Mouse (Mus musculus) left cerebral cortex, postnatal 10 days (tissue): ENCODE measurements at regions not wholly inside any gene's neighbourhood (a gene's known extent, or its start where the extent isn't known, plus 50 kb on each side); places are given as distances from the start of the nearest gene placed in this dataset.
A peak's percentile ranks its signal among the peaks of the same experiment; 100 is the strongest.

ENCODE experiments used
- DNase-seq, 2 experiments: peaks; one replicate each; pipeline ENCODE4 v3.0.0; 2021 to 2022; ENCODE audit warnings: low spot score in 2 of 2, mixed read lengths in 1 of 2; ENCODE audit errors: extremely low spot score in 1 of 2
- intact Hi-C: fragments of 180-260 bp; cut with DNase I; formaldehyde crosslinking; loops from one replicate; pipeline ENCODE4 v1.15.1; 2025

DNA sequence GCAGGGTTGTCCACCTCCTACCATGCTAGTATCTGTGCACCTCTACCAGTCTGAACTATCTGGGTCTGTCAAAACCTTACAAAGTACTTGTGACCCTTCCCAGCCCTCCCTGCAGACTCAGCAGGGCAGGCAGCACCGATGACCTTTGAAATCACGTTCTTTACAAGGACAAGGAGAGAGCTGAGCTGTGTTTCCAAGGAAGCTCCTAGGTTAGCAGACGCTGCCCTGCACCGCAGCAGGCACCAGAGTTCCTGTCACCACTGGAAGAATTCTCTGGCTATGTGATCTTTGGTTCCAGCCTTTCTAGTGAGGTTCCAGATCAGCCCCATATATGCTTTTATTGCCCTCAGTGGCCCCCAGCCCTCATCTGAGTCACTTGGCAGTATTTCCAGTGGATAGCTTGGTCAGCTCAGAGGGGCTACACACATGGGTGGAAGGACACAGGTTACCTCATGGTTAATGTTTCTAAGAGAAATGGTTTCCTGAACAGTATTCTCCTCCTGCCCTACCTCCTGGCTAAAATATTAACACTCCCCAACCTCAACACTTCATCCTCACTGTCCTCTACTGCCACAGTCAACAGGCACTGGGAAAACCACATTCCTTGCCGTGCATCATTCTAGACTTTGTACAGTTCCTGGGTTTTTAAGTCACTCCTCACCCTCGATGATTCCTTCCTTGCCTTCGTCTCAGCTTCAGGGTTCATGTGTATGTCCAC lies 251.2 kb upstream of the Gli3 start:
- intact Hi-C loops: no loop called here
- DNase-seq: no peak

DNA sequence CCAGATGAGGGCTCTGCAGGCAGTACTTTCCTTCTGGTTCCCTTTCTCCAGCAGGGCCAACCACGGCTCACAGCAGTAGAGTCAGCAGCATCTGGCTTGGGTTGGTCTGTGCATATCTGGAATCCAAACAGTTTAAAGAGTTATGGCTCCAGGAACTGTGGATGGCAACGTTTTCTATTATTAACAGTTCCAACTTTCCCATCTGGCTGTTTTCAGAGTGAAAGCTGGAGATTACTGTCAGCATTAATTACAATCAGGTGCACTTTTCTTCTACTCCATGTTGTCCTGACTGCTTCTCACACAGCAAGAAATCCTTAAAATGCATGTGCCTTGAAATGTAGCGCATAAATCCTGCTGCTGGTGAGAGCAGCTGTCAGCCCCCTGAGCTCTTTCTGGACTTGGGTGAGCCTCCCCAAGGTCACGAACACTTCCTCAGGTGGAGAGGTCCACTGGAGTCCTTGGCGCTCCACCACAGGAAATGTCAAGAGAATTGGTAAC lies 250.6 kb upstream of the Gli3 start:
- DNase-seq: peak; percentile 0 to 15
- intact Hi-C loops: no loop called here

DNA sequence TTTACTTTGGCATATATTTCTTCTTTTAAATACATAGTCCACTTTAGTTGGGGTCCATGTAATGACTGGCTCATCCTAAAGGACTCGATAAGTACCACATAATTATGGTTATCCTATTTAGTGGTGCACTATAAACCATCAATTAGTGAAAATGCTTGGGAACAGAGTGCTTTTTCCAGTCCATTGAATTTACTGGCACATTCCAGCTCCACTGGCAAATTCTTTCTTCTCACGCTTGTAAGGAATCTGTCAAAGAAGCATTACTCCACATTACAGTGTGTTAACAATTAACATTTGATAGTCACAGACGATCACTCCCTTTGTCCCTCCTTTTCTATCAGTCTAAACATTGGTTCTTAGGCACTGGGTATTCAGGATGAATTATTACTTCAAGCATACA lies 241.7 kb upstream of the Gli3 start:
- DNase-seq: no peak
- intact Hi-C loops: no loop called here

DNA sequence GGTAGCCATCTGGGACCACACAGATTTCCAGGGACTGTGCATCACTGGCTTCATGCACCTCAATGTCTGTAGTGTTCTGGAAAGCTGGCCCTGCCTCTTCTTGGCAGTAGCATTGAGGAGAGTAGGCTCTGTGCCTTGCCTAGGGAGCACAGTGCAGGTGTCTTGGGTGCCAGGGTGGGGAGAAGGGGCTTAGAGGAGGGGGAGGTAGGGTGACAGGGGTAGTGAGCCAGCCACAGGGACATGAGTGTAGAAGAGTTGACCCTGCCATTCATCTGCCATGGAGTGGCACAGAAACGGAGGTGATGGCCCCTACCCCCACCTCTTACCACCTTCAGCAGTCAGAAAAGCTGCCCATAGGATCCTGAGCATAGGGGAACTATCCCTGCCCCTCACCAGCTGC lies 235.4 kb upstream of the Gli3 start:
- DNase-seq: no peak
- intact Hi-C loops: no loop called here
